Mouse (Mus musculus): ENCODE data around the gene Pnma1. TPM values are rescaled to one million over a fixed set of nuclear protein-coding genes. Genes with fewer than 3 reads are reported as not detected.

The Pnma1 gene
- total and polyA plus RNA-seq, 3 experiments: 0.13 to 0.30 TPM; not detected in 1

DNA sequence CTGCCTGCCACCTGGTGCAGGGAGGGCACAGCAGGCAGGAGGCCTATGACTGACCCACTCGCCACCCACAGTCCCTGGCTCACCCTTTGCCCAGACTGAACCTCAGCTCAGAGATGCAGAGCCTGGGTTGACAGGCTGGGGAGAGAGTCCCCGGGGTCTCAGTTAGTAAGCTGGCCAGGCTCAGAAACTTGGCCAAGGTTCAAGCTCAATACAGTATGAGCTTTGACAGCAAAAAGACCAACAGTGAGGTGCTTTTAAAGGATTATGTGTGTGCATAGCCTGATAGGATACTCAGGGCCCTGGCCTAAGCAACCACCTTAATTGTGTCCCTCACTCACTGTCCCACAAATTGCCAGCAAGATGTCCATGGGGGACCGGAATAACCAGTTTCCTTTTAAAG lies 31.8 kb upstream of the Pnma1 start:
- H3K36me3 ChIP-seq (replicated peaks in 1 of 2; ENCODE audit: control insufficient read depth in 1 of 2, insufficient read depth in 1 of 2, low read length in 1 of 2): peaks cover 0 to 39% of the 10 kb centered on the region in 2 experiments
- H3K4me3 ChIP-seq (replicated peaks in 1 of 3; ENCODE audit: low read depth in 2 of 3, low read length in 2 of 3, poor library complexity in 1 of 3): no peak overlapping the region
- dilution Hi-C loops (cut with MboI; ENCODE audit: extremely low pct_ligation_motif_present, extremely low pct_unique_long_range_greater_than_20kb, low sequenced_read_pairs): no loop called here
- no peak overlapping the region for H3K27ac ChIP-seq (ENCODE audit: insufficient read depth, low read depth)
- in situ Hi-C loops (cut with MboI; ENCODE audit: low pct_ligation_motif_present, low pct_unique_long_range_greater_than_20kb, low sequenced_read_pairs): no loop called here
- TF ChIP-seq MAX (IDR thresholded peaks at IDR 0.05; ENCODE audit: low read length) (no peak), SIN3A (IDR thresholded peaks at IDR 0.05; ENCODE audit: low read length) (no peak), JUND (conservative IDR thresholded peaks at IDR 0.05; ENCODE audit: low read depth, low read length) (no peak), POLR2AphosphoS2 (IDR thresholded peaks at IDR 0.05; ENCODE audit: low read depth, low read length) (no peak), BHLHE40 (IDR thresholded peaks at IDR 0.05; ENCODE audit: low read depth, low read length) (no peak), PAX5 (IDR thresholded peaks at IDR 0.05; ENCODE audit: low read length) (no peak), MAZ (IDR thresholded peaks at IDR 0.05; ENCODE audit: low read depth, low read length) (no peak), ZC3H11A (IDR thresholded peaks at IDR 0.05; ENCODE audit: low read depth, low read length) (no peak), MYC (IDR thresholded peaks at IDR 0.05; ENCODE audit: low read depth, low read length) (no peak), TBP (conservative IDR thresholded peaks at IDR 0.05; ENCODE audit: low read depth, low read length) (no peak), NRF1 (IDR thresholded peaks at IDR 0.05; ENCODE audit: low read depth, low read length) (no peak), IRF4 (IDR thresholded peaks at IDR 0.05; ENCODE audit: low read depth, low read length) (no peak), GABPA (IDR thresholded peaks at IDR 0.05; ENCODE audit: insufficient replicate concordance, low read depth, low read length) (no peak), ZNF384 (IDR thresholded peaks at IDR 0.05; ENCODE audit: low read depth, low read length) (no peak), ELF1 (IDR thresholded peaks at IDR 0.05; ENCODE audit: low read depth, low read length) (no peak), MEF2A (IDR thresholded peaks at IDR 0.05; ENCODE audit: borderline replicate concordance, low read depth, low read length) (no peak), USF2 (conservative IDR thresholded peaks at IDR 0.05; ENCODE audit: low read depth, low read length) (no peak), ZMIZ1 (IDR thresholded peaks at IDR 0.05; ENCODE audit: low read depth, low read length) (no peak), CTCF (conservative IDR thresholded peaks at IDR 0.05 in 1 of 2, IDR thresholded peaks at IDR 0.05 in 1 of 2; ENCODE audit: low read depth in 2 of 2, low read length in 2 of 2) (no peak)
- no peak overlapping the region for H3K9ac ChIP-seq (ENCODE audit: insufficient read depth, low read depth)
- no peak overlapping the region for H3K4me2 ChIP-seq (ENCODE audit: insufficient read depth, low read depth, poor library complexity, severe bottlenecking)
- H3K79me2 ChIP-seq (replicated peaks; ENCODE audit: control insufficient read depth, extremely low read depth, insufficient read depth, poor library complexity, severe bottlenecking): peaks cover 19% of the 10 kb centered on the region
- H3K27me3 ChIP-seq (replicated peaks): no peaks in the 10 kb centered on the region
- H3K9me3 ChIP-seq (replicated peaks; ENCODE audit: low read length): peaks cover 6% of the 10 kb centered on the region
- DNase-seq (ENCODE audit: extremely low read depth): no peak
- peaks cover 22 to 82% of the 10 kb centered on the region in 2 experiments for H3K4me1 ChIP-seq (ENCODE audit: control insufficient read depth in 1 of 2, insufficient read depth in 2 of 2)

- no peak for DNase-seq (ENCODE audit: extremely low read depth)
- TF ChIP-seq PAX5 (IDR thresholded peaks at IDR 0.05; ENCODE audit: low read length) (no peak), RCOR1 (conservative IDR thresholded peaks at IDR 0.05; ENCODE audit: low read depth, low read length) (no peak), ELF1 (IDR thresholded peaks at IDR 0.05; ENCODE audit: low read depth, low read length) (no peak), NELFE (IDR thresholded peaks at IDR 0.05; ENCODE audit: low read depth, low read length) (no peak), JUND (conservative IDR thresholded peaks at IDR 0.05; ENCODE audit: low read depth, low read length) (no peak)
- Histone ChIP-seq H3K9ac (ENCODE audit: insufficient read depth, low read depth) (no peak overlapping the region), H3K9me3 (replicated peaks; ENCODE audit: low read length) (no peaks in the 10 kb centered on the region), H3K27ac (ENCODE audit: insufficient read depth, low read depth) (no peak overlapping the region), H3K27me3 (replicated peaks) (no peaks in the 10 kb centered on the region), H3K4me3 (replicated peaks in 1 of 3; ENCODE audit: low read depth in 2 of 3, low read length in 2 of 3, poor library complexity in 1 of 3) (no peak overlapping the region), H3K36me3 (replicated peaks in 1 of 2; ENCODE audit: control insufficient read depth in 1 of 2, insufficient read depth in 1 of 2, low read length in 1 of 2) (peaks cover 3 to 37% of the 10 kb centered on the region in 2 experiments), H3K79me2 (replicated peaks; ENCODE audit: control insufficient read depth, extremely low read depth, insufficient read depth, poor library complexity, severe bottlenecking) (peaks cover 28% of the 10 kb centered on the region), H3K4me1 (ENCODE audit: control insufficient read depth in 1 of 2, insufficient read depth in 2 of 2) (peaks cover 29 to 84% of the 10 kb centered on the region in 2 experiments), H3K4me2 (ENCODE audit: insufficient read depth, low read depth, poor library complexity, severe bottlenecking) (no peak overlapping the region)
- dilution Hi-C loops (cut with MboI; ENCODE audit: extremely low pct_ligation_motif_present, extremely low pct_unique_long_range_greater_than_20kb, low sequenced_read_pairs): no loop called here
- in situ Hi-C loops (cut with MboI; ENCODE audit: low pct_ligation_motif_present, low pct_unique_long_range_greater_than_20kb, low sequenced_read_pairs): no loop called here
Observed at GRCm38 (mm10) chr12:84178652-84179445, 30.6 kb upstream of the Pnma1 start.

All from CH12.LX (cell line).